Mouse (Mus musculus): ENCODE results near the gene Nlgn3. TPM values are rescaled to one million over a fixed set of nuclear protein-coding genes. Genes with fewer than 3 reads are reported as not detected.
A peak's percentile ranks its signal among the peaks of the same experiment; 100 is the strongest.
"Not testable (repeated sequence)": the region's sequence is repeated elsewhere in the genome, so short reads cannot be mapped to it uniquely, and the experiment has no call there.

The Nlgn3 gene
- polyA plus RNA-seq, 1 experiment from 2014 or later: 1.7 TPM

DNA sequence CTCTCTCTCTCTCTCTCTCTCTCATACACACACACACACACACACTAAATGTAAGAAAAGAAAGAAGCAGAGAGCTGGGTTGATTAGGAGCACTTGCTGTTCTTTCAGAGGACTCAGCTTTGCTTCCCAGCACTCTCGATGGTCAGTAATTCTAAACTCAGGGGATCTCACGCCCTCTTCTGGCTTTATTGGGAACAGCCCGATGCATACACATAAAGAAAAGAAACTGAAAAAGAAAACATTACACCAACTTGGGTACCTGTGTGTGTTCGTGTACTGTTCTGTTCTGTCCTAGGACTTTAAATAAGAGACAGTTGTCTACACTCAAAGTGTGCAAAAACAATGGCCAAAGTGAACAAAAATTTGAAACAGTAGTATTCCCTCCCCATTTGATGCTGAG, 39.7 kb downstream of the Nlgn3 start:
- Histone ChIP-seq H3K4me3 (ENCODE audit: low read depth, low read length) (no peak overlapping the region), H3K4me2 (replicated peaks; ENCODE audit: low read depth) (no peak overlapping the region), H3K27me3 (ENCODE audit: control insufficient read depth, insufficient read depth, low read length) (no peaks in the 10 kb centered on the region), H3K4me1 (replicated peaks; ENCODE audit: control insufficient read depth, insufficient read depth) (no peaks in the 10 kb centered on the region), H3K27ac (replicated peaks) (no peak overlapping the region), H3K9ac (ENCODE audit: low read length) (no peak overlapping the region), H3K9me3 (ENCODE audit: control insufficient read depth, low read length) (no peaks in the 10 kb centered on the region), H3K36me3 (ENCODE audit: control insufficient read depth, insufficient read depth, low read length) (no peaks in the 10 kb centered on the region)
- TF ChIP-seq CTCF (IDR thresholded peaks at IDR 0.05; ENCODE audit: low read depth) (peak; percentile 27; the same call in 1 of the 2 replicates), EP300 (optimal IDR thresholded peaks at IDR 0.05) (no peak)
- WGBS: 50% methylated on average over 4 of the region's 4 CpGs
- DNase-seq (ENCODE audit: low spot score) (no peak), ATAC-seq (ENCODE audit: low FRiP score, low TSS enrichment) (no peak)

DNA sequence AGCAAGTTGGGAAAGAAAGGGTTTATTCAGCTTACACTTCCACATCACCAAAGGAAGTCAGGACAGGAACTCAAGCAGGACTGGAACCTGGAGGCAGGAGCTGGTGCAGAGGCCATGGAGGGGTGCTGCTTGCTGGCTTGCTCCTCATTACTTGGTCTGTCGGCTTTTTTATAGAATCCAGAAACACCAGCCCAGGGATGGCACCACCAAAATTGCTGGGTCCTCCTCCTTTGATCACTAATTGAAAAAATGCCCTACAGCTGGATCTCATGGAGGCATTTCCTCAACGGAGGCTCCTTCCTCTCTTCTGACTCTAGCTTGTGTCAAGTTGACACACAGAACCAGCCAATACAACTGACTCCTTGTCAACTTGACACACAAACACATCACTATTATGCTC, 43.9 kb downstream of the Nlgn3 start:
- H3K4me1 ChIP-seq (replicated peaks; ENCODE audit: control insufficient read depth, insufficient read depth); H3K27me3 ChIP-seq (ENCODE audit: control insufficient read depth, insufficient read depth, low read length); DNase-seq (ENCODE audit: low spot score); H3K27ac ChIP-seq (replicated peaks); H3K4me2 ChIP-seq (replicated peaks; ENCODE audit: low read depth); H3K36me3 ChIP-seq (ENCODE audit: control insufficient read depth, insufficient read depth, low read length); H3K9me3 ChIP-seq (ENCODE audit: control insufficient read depth, low read length); ATAC-seq (ENCODE audit: low FRiP score, low TSS enrichment); H3K4me3 ChIP-seq (ENCODE audit: low read depth, low read length); H3K9ac ChIP-seq (ENCODE audit: low read length): not testable (repeated sequence)
- 75% methylated on average over 2 of the region's 2 CpGs for WGBS

DNA sequence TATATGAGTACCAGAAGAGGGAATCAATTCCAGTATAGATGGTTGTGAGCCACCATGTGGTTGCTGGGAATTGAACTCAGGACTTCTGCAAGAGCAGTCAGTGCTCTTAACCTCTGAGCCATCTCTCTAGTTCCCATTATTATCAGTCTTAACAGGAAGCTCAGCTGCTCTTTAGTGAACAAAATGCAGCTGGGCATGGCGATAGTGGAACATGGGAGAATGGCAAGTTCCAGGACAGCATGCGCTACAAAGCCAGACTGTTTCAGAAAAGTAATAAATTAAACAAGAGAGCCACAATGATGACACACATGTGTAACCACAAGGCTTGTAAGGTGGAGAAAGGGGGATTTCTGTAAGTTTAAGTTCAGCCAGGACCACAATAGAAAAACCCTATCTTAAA, 46.5 kb downstream of the Nlgn3 start:
- DNase-seq (ENCODE audit: low spot score) (no peak), ATAC-seq (ENCODE audit: low FRiP score, low TSS enrichment) (no peak)
- 91% methylated on average over 2 of the region's 2 CpGs for WGBS
- Histone ChIP-seq H3K4me2 (replicated peaks; ENCODE audit: low read depth) (no peak overlapping the region), H3K9me3 (ENCODE audit: control insufficient read depth, low read length) (no peaks in the 10 kb centered on the region), H3K27ac (replicated peaks) (no peak overlapping the region), H3K36me3 (ENCODE audit: control insufficient read depth, insufficient read depth, low read length) (no peaks in the 10 kb centered on the region), H3K4me1 (replicated peaks; ENCODE audit: control insufficient read depth, insufficient read depth) (no peaks in the 10 kb centered on the region), H3K27me3 (ENCODE audit: control insufficient read depth, insufficient read depth, low read length) (no peaks in the 10 kb centered on the region), H3K9ac (ENCODE audit: low read length) (no peak overlapping the region), H3K4me3 (ENCODE audit: low read depth, low read length) (no peak overlapping the region)
- TF ChIP-seq CTCF (IDR thresholded peaks at IDR 0.05; ENCODE audit: low read depth): no peak
- no peak for TF ChIP-seq EP300 (optimal IDR thresholded peaks at IDR 0.05)

DNA sequence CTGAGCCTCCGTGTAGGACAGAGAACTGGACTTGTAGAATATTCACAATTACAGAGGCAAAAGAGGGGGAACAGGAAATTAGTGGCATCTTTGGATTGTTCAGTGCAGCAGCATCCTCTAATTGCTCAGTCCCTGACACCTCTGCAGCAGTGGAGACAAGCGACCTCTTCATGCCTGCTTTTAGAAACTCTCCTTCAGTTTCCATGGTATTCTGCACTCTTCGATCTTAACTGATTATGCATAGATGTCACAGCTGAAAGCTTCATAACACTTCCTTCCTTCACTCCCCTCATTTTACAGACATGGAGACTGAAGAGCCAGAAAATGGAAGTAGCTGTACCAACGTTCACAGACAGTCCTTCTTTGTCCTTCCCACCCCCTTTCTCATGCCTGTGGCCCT, 47.5 kb downstream of the Nlgn3 start:
- 55% methylated on average over 4 of the region's 4 CpGs for WGBS
- Histone ChIP-seq H3K9ac (ENCODE audit: low read length) (no peak overlapping the region), H3K4me3 (ENCODE audit: low read depth, low read length) (no peak overlapping the region), H3K27ac (replicated peaks) (no peak overlapping the region), H3K4me2 (replicated peaks; ENCODE audit: low read depth) (no peak overlapping the region), H3K9me3 (ENCODE audit: control insufficient read depth, low read length) (no peaks in the 10 kb centered on the region), H3K4me1 (replicated peaks; ENCODE audit: control insufficient read depth, insufficient read depth) (no peaks in the 10 kb centered on the region), H3K27me3 (ENCODE audit: control insufficient read depth, insufficient read depth, low read length) (no peaks in the 10 kb centered on the region), H3K36me3 (ENCODE audit: control insufficient read depth, insufficient read depth, low read length) (no peaks in the 10 kb centered on the region)
- no peak for DNase-seq (ENCODE audit: low spot score)
- ATAC-seq (ENCODE audit: low FRiP score, low TSS enrichment): no peak
- TF ChIP-seq EP300 (optimal IDR thresholded peaks at IDR 0.05) (no peak), CTCF (IDR thresholded peaks at IDR 0.05; ENCODE audit: low read depth) (no peak)

DNA sequence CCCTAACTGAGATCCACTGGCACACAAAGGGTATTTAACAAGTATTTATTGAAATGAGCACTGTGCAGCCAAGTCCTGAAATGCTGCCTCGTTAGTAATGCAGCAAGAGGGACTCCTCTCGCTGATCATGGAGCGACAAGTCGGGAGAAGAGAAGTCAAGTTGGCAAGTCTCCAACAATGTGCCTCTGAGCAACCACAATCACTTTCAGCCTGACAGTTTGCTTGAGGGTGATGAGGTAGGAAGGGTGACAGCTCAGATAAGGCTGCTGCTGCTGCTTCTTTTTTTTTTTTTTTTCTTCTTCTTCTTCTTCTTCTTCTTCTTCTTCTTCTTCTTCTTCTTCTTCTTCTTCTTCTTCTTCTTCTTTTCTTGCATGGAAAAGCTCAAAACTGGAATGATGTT, 52.2 kb downstream of the Nlgn3 start:
- Histone ChIP-seq H3K36me3 (ENCODE audit: control insufficient read depth, insufficient read depth, low read length) (no peaks in the 10 kb centered on the region), H3K4me2 (replicated peaks; ENCODE audit: low read depth) (no peak overlapping the region), H3K9ac (ENCODE audit: low read length) (no peak overlapping the region), H3K27me3 (ENCODE audit: control insufficient read depth, insufficient read depth, low read length) (no peaks in the 10 kb centered on the region), H3K4me3 (ENCODE audit: low read depth, low read length) (no peak overlapping the region), H3K27ac (replicated peaks) (no peak overlapping the region), H3K9me3 (ENCODE audit: control insufficient read depth, low read length) (no peaks in the 10 kb centered on the region), H3K4me1 (replicated peaks; ENCODE audit: control insufficient read depth, insufficient read depth) (no peaks in the 10 kb centered on the region)
- DNase-seq (ENCODE audit: low spot score): no peak
- WGBS: 44% methylated on average over 4 of the region's 4 CpGs
- TF ChIP-seq EP300 (optimal IDR thresholded peaks at IDR 0.05) (no peak), CTCF (IDR thresholded peaks at IDR 0.05; ENCODE audit: low read depth) (no peak)
- no peak for ATAC-seq (ENCODE audit: low FRiP score, low TSS enrichment)

DNA sequence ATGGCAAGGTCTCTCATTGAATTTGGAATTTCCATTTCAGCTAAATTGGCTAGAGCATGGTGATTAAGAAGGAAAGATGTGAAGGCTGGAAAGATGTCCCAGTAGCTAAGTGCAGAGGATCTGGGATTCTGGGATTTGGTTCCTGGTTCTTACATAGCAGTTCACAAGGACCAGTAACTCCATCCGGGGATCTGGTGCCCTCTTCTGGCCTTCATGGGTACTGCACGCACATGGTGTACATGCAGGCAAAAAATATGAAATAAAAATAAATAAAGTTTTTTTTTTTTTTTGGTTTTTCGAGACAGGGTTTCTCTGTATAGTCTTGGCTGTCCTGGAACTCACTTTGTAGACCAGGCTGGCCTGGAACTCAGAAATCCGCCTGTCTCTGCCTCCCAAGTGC, 59.9 kb downstream of the Nlgn3 start:
- not testable (repeated sequence) for ATAC-seq (ENCODE audit: low FRiP score, low TSS enrichment); H3K9ac ChIP-seq (ENCODE audit: low read length); H3K4me1 ChIP-seq (replicated peaks; ENCODE audit: control insufficient read depth, insufficient read depth); DNase-seq (ENCODE audit: low spot score); H3K27ac ChIP-seq (replicated peaks); H3K36me3 ChIP-seq (ENCODE audit: control insufficient read depth, insufficient read depth, low read length); H3K4me2 ChIP-seq (replicated peaks; ENCODE audit: low read depth); H3K27me3 ChIP-seq (ENCODE audit: control insufficient read depth, insufficient read depth, low read length); H3K4me3 ChIP-seq (ENCODE audit: low read depth, low read length); H3K9me3 ChIP-seq (ENCODE audit: control insufficient read depth, low read length)
- peak; percentile 42 for TF ChIP-seq CTCF (IDR thresholded peaks at IDR 0.05; ENCODE audit: low read depth)
- WGBS: 63% methylated on average over 3 of the region's 4 CpGs

Data from stomach, postnatal 0 days (tissue).